Mouse (Mus musculus): Measurements from ENCODE around the gene L3mbtl1. TPM values are rescaled to one million over a fixed set of nuclear protein-coding genes. Genes with fewer than 3 reads are reported as not detected.

Gene L3mbtl1
- total and polyA plus RNA-seq, 3 experiments, result 0.04 to 0.31 TPM; not detected in 1

DNA sequence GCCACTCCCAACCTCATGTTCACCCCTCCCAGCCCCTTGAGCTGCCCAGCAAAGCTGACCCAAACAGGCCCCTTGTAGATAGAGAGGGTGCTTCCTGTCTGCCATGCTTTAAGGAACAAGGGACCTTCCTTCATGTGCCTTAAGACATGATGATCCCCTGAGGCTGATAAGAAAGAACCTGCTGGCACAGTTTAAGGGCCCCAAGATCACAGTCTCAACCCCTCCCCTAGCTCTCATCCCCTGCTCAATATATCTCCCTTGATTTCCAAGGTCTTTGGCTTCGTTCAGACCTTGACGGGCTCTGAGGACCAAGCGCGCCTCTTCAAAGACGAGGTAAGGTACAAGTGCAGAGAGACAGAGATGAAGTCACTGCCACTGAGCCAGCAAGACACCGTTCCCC, 27.6 kb downstream of the L3mbtl1 start:
- DNase-seq (ENCODE audit: low read depth, low spot score), result no peak
- Histone ChIP-seq H3K79me2 (ENCODE audit: control insufficient read depth, insufficient read depth, low read length, poor library complexity) (no peaks in the 10 kb centered on the region), H3K9me3 (replicated peaks; ENCODE audit: insufficient read depth, low read length) (no peaks in the 10 kb centered on the region), H3K4me1 (ENCODE audit: control insufficient read depth in 1 of 2, insufficient read depth in 2 of 2, low read length in 2 of 2) (peaks cover 0 to 5% of the 10 kb centered on the region in 2 experiments; a peak in 1 of 4 replicates), H3K9ac (ENCODE audit: control insufficient read depth, low read depth, low read length, poor library complexity, severe bottlenecking) (no peak overlapping the region), H3K4me3 (ENCODE audit: control insufficient read depth in 1 of 2, insufficient read depth in 1 of 2, low read depth in 2 of 2, low read length in 2 of 2) (no peak overlapping the region), H3K27me3 (ENCODE audit: control insufficient read depth in 1 of 2, insufficient read depth in 2 of 2, low read length in 2 of 2) (no peaks in the 10 kb centered on the region), H3K36me3 (ENCODE audit: control insufficient read depth in 1 of 2, insufficient read depth in 2 of 2, low read length in 2 of 2) (no peaks in the 10 kb centered on the region), H3K27ac (ENCODE audit: control insufficient read depth, low read depth, low read length) (no peak overlapping the region)
- TF ChIP-seq POLR2AphosphoS2 (IDR thresholded peaks at IDR 0.05; ENCODE audit: low read length) (no peak), NRF1 (IDR thresholded peaks at IDR 0.05; ENCODE audit: insufficient read depth, low read depth, low read length, poor library complexity, severe bottlenecking) (no peak), MYB (IDR thresholded peaks at IDR 0.05; ENCODE audit: low read depth, low read length) (no peak), CTCF (IDR thresholded peaks at IDR 0.05 in 2 of 3, conservative IDR thresholded peaks at IDR 0.05 in 1 of 3; ENCODE audit: control insufficient read depth in 1 of 3, insufficient read depth in 1 of 3, low read depth in 2 of 3, low read length in 3 of 3, poor library complexity in 1 of 3, severe bottlenecking in 1 of 3) (no peak), ZKSCAN1 (IDR thresholded peaks at IDR 0.05; ENCODE audit: low read depth, low read length) (no peak), ZNF384 (IDR thresholded peaks at IDR 0.05; ENCODE audit: low read depth, low read length) (no peak), E2F4 (IDR thresholded peaks at IDR 0.05; ENCODE audit: borderline replicate concordance, low read depth, low read length) (no peak), MEF2A (IDR thresholded peaks at IDR 0.05; ENCODE audit: extremely low read depth, insufficient replicate concordance, low read depth, low read length, poor library complexity, severe bottlenecking) (no peak), ZMIZ1 (IDR thresholded peaks at IDR 0.05; ENCODE audit: low read depth, low read length) (no peak), GATA1 (IDR thresholded peaks at IDR 0.05; ENCODE audit: low read depth, low read length) (no peak), MAX (IDR thresholded peaks at IDR 0.05; ENCODE audit: low read length) (no peak), CHD1 (IDR thresholded peaks at IDR 0.05; ENCODE audit: low read depth, low read length) (no peak)

DNA sequence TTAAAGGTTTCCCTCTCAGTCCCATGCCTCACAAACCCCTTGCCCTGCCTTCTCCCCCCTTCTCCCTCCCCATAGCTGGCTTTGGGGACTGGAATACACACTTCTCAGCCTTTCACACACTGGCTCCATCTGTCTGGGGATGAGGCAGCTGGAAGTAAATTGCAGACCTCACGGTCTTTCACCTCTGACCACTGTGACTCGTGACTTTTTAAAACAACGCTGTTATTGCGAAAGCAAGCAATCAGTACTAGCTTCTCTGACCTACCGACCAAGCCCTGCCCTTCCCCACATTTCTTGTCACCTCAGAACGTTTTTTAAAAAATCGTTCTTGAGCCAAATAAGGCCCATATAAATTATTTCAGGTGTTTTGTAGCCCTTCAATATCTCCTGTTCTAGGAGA, 29.5 kb downstream of the L3mbtl1 start:
- Histone ChIP-seq H3K4me1 (ENCODE audit: control insufficient read depth in 1 of 2, insufficient read depth in 2 of 2, low read length in 2 of 2) (peaks cover 0 to 5% of the 10 kb centered on the region in 2 experiments; a peak in 1 of 4 replicates), H3K27ac (ENCODE audit: control insufficient read depth, low read depth, low read length) (no peak overlapping the region), H3K9me3 (replicated peaks; ENCODE audit: insufficient read depth, low read length) (no peaks in the 10 kb centered on the region), H3K27me3 (ENCODE audit: control insufficient read depth in 1 of 2, insufficient read depth in 2 of 2, low read length in 2 of 2) (no peaks in the 10 kb centered on the region), H3K36me3 (ENCODE audit: control insufficient read depth in 1 of 2, insufficient read depth in 2 of 2, low read length in 2 of 2) (no peaks in the 10 kb centered on the region), H3K4me3 (ENCODE audit: control insufficient read depth in 1 of 2, insufficient read depth in 1 of 2, low read depth in 2 of 2, low read length in 2 of 2) (no peak overlapping the region), H3K9ac (ENCODE audit: control insufficient read depth, low read depth, low read length, poor library complexity, severe bottlenecking) (no peak overlapping the region), H3K79me2 (ENCODE audit: control insufficient read depth, insufficient read depth, low read length, poor library complexity) (no peaks in the 10 kb centered on the region)
- no peak for TF ChIP-seq NRF1 (IDR thresholded peaks at IDR 0.05; ENCODE audit: insufficient read depth, low read depth, low read length, poor library complexity, severe bottlenecking)
- TF ChIP-seq SMC3 (IDR thresholded peaks at IDR 0.05; ENCODE audit: low read depth, low read length), result no peak
- TF ChIP-seq ZMIZ1 (IDR thresholded peaks at IDR 0.05; ENCODE audit: low read depth, low read length), result no peak
- TF ChIP-seq HCFC1 (IDR thresholded peaks at IDR 0.05; ENCODE audit: low read depth, low read length), result no peak
- no peak for TF ChIP-seq KAT2A (conservative IDR thresholded peaks at IDR 0.05; ENCODE audit: low read depth, low read length)
- no peak for TF ChIP-seq EP300 (IDR thresholded peaks at IDR 0.05; ENCODE audit: low read depth in 1 of 2, low read length in 2 of 2)
- TF ChIP-seq MEF2A (IDR thresholded peaks at IDR 0.05; ENCODE audit: extremely low read depth, insufficient replicate concordance, low read depth, low read length, poor library complexity, severe bottlenecking), result no peak
- no peak for TF ChIP-seq JUND (IDR thresholded peaks at IDR 0.05; ENCODE audit: low read depth, low read length)
- TF ChIP-seq TCF12 (IDR thresholded peaks at IDR 0.05; ENCODE audit: low read depth, low read length), result no peak
- TF ChIP-seq MYC (IDR thresholded peaks at IDR 0.05; ENCODE audit: low read depth, low read length), result no peak
- TF ChIP-seq MAX (IDR thresholded peaks at IDR 0.05; ENCODE audit: low read length), result no peak
- no peak for TF ChIP-seq ZNF384 (IDR thresholded peaks at IDR 0.05; ENCODE audit: low read depth, low read length)
- no peak for TF ChIP-seq POLR2A (IDR thresholded peaks at IDR 0.05; ENCODE audit: control insufficient read depth in 1 of 2, insufficient read depth in 1 of 2, low read depth in 1 of 2, low read length in 2 of 2, poor library complexity in 1 of 2)
- no peak for TF ChIP-seq ETS1 (IDR thresholded peaks at IDR 0.05; ENCODE audit: low read depth, low read length)
- no peak for TF ChIP-seq NELFE (IDR thresholded peaks at IDR 0.05; ENCODE audit: low read depth, low read length)
- TF ChIP-seq POLR2AphosphoS2 (IDR thresholded peaks at IDR 0.05; ENCODE audit: low read length), result no peak
- TF ChIP-seq CHD2 (IDR thresholded peaks at IDR 0.05; ENCODE audit: low read length), result no peak
- TF ChIP-seq CHD1 (IDR thresholded peaks at IDR 0.05; ENCODE audit: low read depth, low read length), result no peak
- TF ChIP-seq MAFK (IDR thresholded peaks at IDR 0.05; ENCODE audit: borderline replicate concordance, low read depth, low read length), result no peak
- no peak for TF ChIP-seq RCOR1 (IDR thresholded peaks at IDR 0.05; ENCODE audit: low read depth, low read length)
- no peak for DNase-seq (ENCODE audit: low read depth, low spot score)

Data from MEL (cell line).